Mouse (Mus musculus) embryonic facial prominence, embryonic 11.5 days (tissue): ENCODE data around the gene Lrrtm3. TPM values are rescaled to one million over a fixed set of nuclear protein-coding genes. Genes with fewer than 3 reads are reported as not detected.

Source experiments
- ATAC-seq: fragments of 200-750 bp; cut with Nextera tagmentation; replicated peaks from 2 replicates; pipeline ENCODE4 v1.8.0; 2017; ENCODE audit warnings: low read depth; ENCODE audit not compliant: insufficient number of reproducible peaks, low FRiP score, low TSS enrichment
- DNase-seq: peaks from one replicate; pipeline ENCODE4 v3.0.0-alpha.2; 2015; ENCODE audit warnings: low spot score
- H3K27ac ChIP-seq: fragments of 300-500 bp; sonication (generic); replicated peaks from 2 replicates; pipeline ENCODE4 v1.5.1; 2014; ENCODE audit warnings: mild to moderate bottlenecking, low read depth, low read length, control low read depth
- H3K27me3 ChIP-seq: fragments of 300-500 bp; sonication (generic); 2 replicates; pipeline ENCODE4 v1.6.1; 2014; ENCODE audit warnings: mild to moderate bottlenecking, low read length, moderate library complexity, mixed read lengths; ENCODE audit not compliant: control insufficient read depth, insufficient read depth
- H3K36me3 ChIP-seq: fragments of 300-500 bp; sonication (generic); replicated peaks from 2 replicates; pipeline ENCODE4 v1.6.1; 2014; ENCODE audit warnings: low read depth, mild to moderate bottlenecking, low read length, moderate library complexity, mixed read lengths; ENCODE audit not compliant: control insufficient read depth, insufficient read depth
- H3K4me1 ChIP-seq: fragments of 300-500 bp; sonication (generic); 2 replicates; pipeline ENCODE4 v1.6.1; 2014; ENCODE audit warnings: low read length, mixed read lengths; ENCODE audit not compliant: control insufficient read depth, insufficient read depth
- H3K4me2 ChIP-seq: fragments of 300-500 bp; sonication (generic); 2 replicates; pipeline ENCODE4 v1.6.1; 2014; ENCODE audit warnings: low read depth, mild to moderate bottlenecking, control low read depth, low read length, moderate library complexity
- H3K4me3 ChIP-seq: fragments of 300-500 bp; sonication (generic); 2 replicates; pipeline ENCODE4 v1.5.1; 2014; ENCODE audit warnings: low read depth, low read length, control low read depth
- H3K9ac ChIP-seq: fragments of 300-500 bp; sonication (generic); replicated peaks from 2 replicates; pipeline ENCODE4 v1.6.1; 2014; ENCODE audit warnings: mild to moderate bottlenecking, control low read depth, low read length
- H3K9me3 ChIP-seq: fragments of 300-500 bp; sonication (generic); replicated peaks from 2 replicates; pipeline ENCODE4 v1.6.1; 2016; ENCODE audit warnings: mild to moderate bottlenecking, low read length, inconsistent platforms, mixed read lengths; ENCODE audit not compliant: control insufficient read depth
- WGBS: fragments of 180-500 bp; shearing (Covaris S2); extraction: QIAGEN DNeasy Blood & Tissue Kit; methylation state at CpG from one replicate; pipeline ENCODE4 v1.1.7; 2014; 5-methylcytosine and 5-hydroxymethylcytosine counted together
- polyA plus RNA-seq: library from polyadenylated mRNA; unstranded; fragments of >200 nt; fragmentation: Nextera tagmentation; extraction: Ambion mirVana; gene quantifications from 2 replicates; pipeline ENCODE4 v1.2.1, GENCODE M21; 2014

The Lrrtm3 gene
- polyA plus RNA-seq, 1 experiment from 2014 or later, result 0.36 TPM

- Histone ChIP-seq H3K4me3 (no peak overlapping the region), H3K9me3 (no peaks in the 10 kb centered on the region), H3K36me3 (no peaks in the 10 kb centered on the region), H3K27ac (no peak overlapping the region), H3K27me3 (no peaks in the 10 kb centered on the region), H3K4me1 (no peaks in the 10 kb centered on the region), H3K9ac (no peak overlapping the region), H3K4me2 (no peak overlapping the region)
- DNase-seq (peak; percentile 18), ATAC-seq (no peak)
- WGBS, result 76% methylated on average over 17 of the region's 17 CpGs
Observed at GRCm38 (mm10) chr10:64039760-64040535, 50.1 kb downstream of the Lrrtm3 start.

- H3K27me3 ChIP-seq, result no peaks in the 10 kb centered on the region
- no peak overlapping the region for H3K4me2 ChIP-seq
- no peak for ATAC-seq
- H3K4me1 ChIP-seq, result no peaks in the 10 kb centered on the region
- no peak overlapping the region for H3K27ac ChIP-seq
- no peaks in the 10 kb centered on the region for H3K36me3 ChIP-seq
- no peak overlapping the region for H3K9ac ChIP-seq
- H3K4me3 ChIP-seq, result no peak overlapping the region
- no peaks in the 10 kb centered on the region for H3K9me3 ChIP-seq
- DNase-seq, result no peak
Observed at GRCm38 (mm10) chr10:64030901-64031300, 59.2 kb downstream of the Lrrtm3 start.

- H3K4me3 ChIP-seq, result no peak overlapping the region
- ATAC-seq, result no peak
- no peaks in the 10 kb centered on the region for H3K36me3 ChIP-seq
- no peak overlapping the region for H3K4me2 ChIP-seq
- H3K9ac ChIP-seq, result no peak overlapping the region
- DNase-seq, result no peak
- no peak overlapping the region for H3K27ac ChIP-seq
- H3K27me3 ChIP-seq, result no peaks in the 10 kb centered on the region
- H3K4me1 ChIP-seq, result no peaks in the 10 kb centered on the region
- no peaks in the 10 kb centered on the region for H3K9me3 ChIP-seq
- 81% methylated on average over 6 of the region's 6 CpGs for WGBS
Observed at GRCm38 (mm10) chr10:64023340-64023739, 66.7 kb downstream of the Lrrtm3 start.

- no peak overlapping the region for H3K4me2 ChIP-seq
- no peaks in the 10 kb centered on the region for H3K36me3 ChIP-seq
- WGBS, result 94% methylated on average over 1 of the region's 1 CpGs
- H3K9ac ChIP-seq, result no peak overlapping the region
- H3K27me3 ChIP-seq, result no peaks in the 10 kb centered on the region
- H3K27ac ChIP-seq, result no peak overlapping the region
- ATAC-seq, result no peak
- no peaks in the 10 kb centered on the region for H3K4me1 ChIP-seq
- no peaks in the 10 kb centered on the region for H3K9me3 ChIP-seq
- no peak for DNase-seq
- H3K4me3 ChIP-seq, result no peak overlapping the region
Observed at GRCm38 (mm10) chr10:64020347-64020746, 69.7 kb downstream of the Lrrtm3 start.

- ATAC-seq (no peak), DNase-seq (no peak)
- Histone ChIP-seq H3K4me3 (no peak overlapping the region), H3K36me3 (no peaks in the 10 kb centered on the region), H3K9me3 (no peaks in the 10 kb centered on the region), H3K27me3 (no peaks in the 10 kb centered on the region), H3K9ac (no peak overlapping the region), H3K4me2 (no peak overlapping the region), H3K27ac (no peak overlapping the region), H3K4me1 (no peaks in the 10 kb centered on the region)
- 85% methylated on average over 9 of the region's 9 CpGs for WGBS
Observed at GRCm38 (mm10) chr10:64001996-64002395, 88.1 kb downstream of the Lrrtm3 start.

DNA sequence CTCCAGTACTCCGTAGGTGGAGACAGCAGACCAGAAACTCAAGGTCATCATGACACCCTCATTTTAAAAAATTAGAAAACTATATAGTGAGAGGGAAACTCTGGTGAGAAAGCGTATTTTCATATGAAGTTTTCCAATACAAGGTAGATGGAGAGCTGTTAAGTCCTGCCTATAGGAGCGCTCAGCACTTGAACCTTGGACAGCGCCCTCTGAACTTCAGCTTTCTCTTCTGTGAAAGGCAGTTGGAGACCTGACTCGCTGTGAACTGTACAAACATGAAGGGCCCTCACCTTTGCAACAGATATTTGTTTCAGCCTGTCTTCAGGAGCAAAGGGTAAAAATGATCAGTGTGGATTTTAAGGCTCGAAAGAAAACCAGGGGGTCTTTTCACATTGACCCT is 88.5 kb downstream of the Lrrtm3 start:
- H3K4me3 ChIP-seq, result no peak overlapping the region
- H3K27me3 ChIP-seq, result no peaks in the 10 kb centered on the region
- H3K27ac ChIP-seq, result no peak overlapping the region
- no peak overlapping the region for H3K4me2 ChIP-seq
- H3K4me1 ChIP-seq, result no peaks in the 10 kb centered on the region
- DNase-seq (peak; percentile 67), ATAC-seq (no peak)
- no peaks in the 10 kb centered on the region for H3K36me3 ChIP-seq
- 76% methylated on average over 6 of the region's 6 CpGs for WGBS
- no peak overlapping the region for H3K9ac ChIP-seq
- no peaks in the 10 kb centered on the region for H3K9me3 ChIP-seq

GRCm38 (mm10) chr10:63994251-63994650 is 95.8 kb downstream of the Lrrtm3 start:
- WGBS, result 82% methylated on average over 5 of the region's 5 CpGs
- DNase-seq (no peak), ATAC-seq (no peak)
- no peak overlapping the region for H3K4me2 ChIP-seq
- H3K4me1 ChIP-seq, result no peaks in the 10 kb centered on the region
- H3K9me3 ChIP-seq, result no peaks in the 10 kb centered on the region
- H3K27me3 ChIP-seq, result no peaks in the 10 kb centered on the region
- no peak overlapping the region for H3K27ac ChIP-seq
- no peak overlapping the region for H3K9ac ChIP-seq
- no peaks in the 10 kb centered on the region for H3K36me3 ChIP-seq
- no peak overlapping the region for H3K4me3 ChIP-seq

DNA sequence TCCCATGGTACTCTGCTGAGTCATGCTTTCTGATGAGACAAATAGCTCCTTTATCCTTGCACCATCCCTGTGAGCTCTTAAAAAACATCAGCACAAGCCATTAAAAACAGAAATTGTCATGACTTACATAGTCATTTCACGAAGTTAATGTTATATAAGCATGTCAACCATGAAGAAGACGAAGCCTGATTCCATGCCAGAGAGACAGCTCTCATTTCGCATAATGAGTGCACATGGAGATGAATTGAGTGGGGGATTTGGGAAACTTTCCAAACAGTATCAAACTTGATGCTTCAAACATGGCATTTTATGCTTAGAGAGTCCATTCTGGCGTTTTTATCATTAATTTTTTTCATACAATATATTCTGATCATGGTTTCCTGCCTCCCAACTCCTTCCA is 104.5 kb downstream of the Lrrtm3 start:
- no peak overlapping the region for H3K9ac ChIP-seq
- ATAC-seq, result no peak
- 77% methylated on average over 4 of the region's 4 CpGs for WGBS

More for the DNA sequence above, 104.5 kb downstream of the Lrrtm3 start:
- H3K27me3 ChIP-seq, result no peaks in the 10 kb centered on the region
- H3K36me3 ChIP-seq, result no peaks in the 10 kb centered on the region
- no peak overlapping the region for H3K27ac ChIP-seq
- no peak for DNase-seq
- H3K9me3 ChIP-seq, result no peaks in the 10 kb centered on the region
- no peak overlapping the region for H3K4me2 ChIP-seq
- H3K4me1 ChIP-seq, result no peaks in the 10 kb centered on the region
- H3K4me3 ChIP-seq, result no peak overlapping the region
